Mouse (Mus musculus): ENCODE measurements at regions not wholly inside any gene's neighbourhood (a gene's known extent, or its start where the extent isn't known, plus 50 kb on each side); places are given as distances from the start of the nearest gene placed in this dataset.

GRCm38 (mm10) chr8:41532212-41532611, 115.3 kb upstream of the Frg1 start:
- H3K9me3 ChIP-seq (replicated peaks; ENCODE audit: low read length): no peaks in the 10 kb centered on the region
- no peaks in the 10 kb centered on the region for H3K36me3 ChIP-seq (replicated peaks in 1 of 2; ENCODE audit: control insufficient read depth in 1 of 2, insufficient read depth in 1 of 2, low read length in 1 of 2)
- dilution Hi-C loops (cut with MboI; ENCODE audit: extremely low pct_ligation_motif_present, extremely low pct_unique_long_range_greater_than_20kb, low sequenced_read_pairs) (no loop called here), in situ Hi-C loops (cut with MboI; ENCODE audit: low pct_ligation_motif_present, low pct_unique_long_range_greater_than_20kb, low sequenced_read_pairs) (no loop called here)
- no peaks in the 10 kb centered on the region for H3K79me2 ChIP-seq (replicated peaks; ENCODE audit: control insufficient read depth, extremely low read depth, insufficient read depth, poor library complexity, severe bottlenecking)
- H3K9ac ChIP-seq (ENCODE audit: insufficient read depth, low read depth): no peak overlapping the region
- peaks cover 0 to 4% of the 10 kb centered on the region in 2 experiments; a peak in 2 of 4 replicates for H3K4me1 ChIP-seq (ENCODE audit: control insufficient read depth in 1 of 2, insufficient read depth in 2 of 2)
- DNase-seq (ENCODE audit: extremely low read depth): no peak
- H3K27me3 ChIP-seq (replicated peaks): no peaks in the 10 kb centered on the region
- no peak overlapping the region for H3K4me3 ChIP-seq (replicated peaks in 1 of 3; ENCODE audit: low read depth in 2 of 3, low read length in 2 of 3, poor library complexity in 1 of 3)
- no peak overlapping the region for H3K27ac ChIP-seq (ENCODE audit: insufficient read depth, low read depth)
- H3K4me2 ChIP-seq (ENCODE audit: insufficient read depth, low read depth, poor library complexity, severe bottlenecking): no peak overlapping the region
- no peak for TF ChIP-seq USF1 (IDR thresholded peaks at IDR 0.05; ENCODE audit: low read depth, low read length)
- no peak for TF ChIP-seq USF2 (conservative IDR thresholded peaks at IDR 0.05; ENCODE audit: low read depth, low read length)
- TF ChIP-seq SIN3A (IDR thresholded peaks at IDR 0.05; ENCODE audit: low read length): no peak
- no peak for TF ChIP-seq ZC3H11A (IDR thresholded peaks at IDR 0.05; ENCODE audit: low read depth, low read length)
- no peak for TF ChIP-seq MAZ (IDR thresholded peaks at IDR 0.05; ENCODE audit: low read depth, low read length)
- TF ChIP-seq ZKSCAN1 (IDR thresholded peaks at IDR 0.05; ENCODE audit: borderline replicate concordance, low read depth, low read length): no peak
- no peak for TF ChIP-seq CTCF (conservative IDR thresholded peaks at IDR 0.05 in 1 of 2, IDR thresholded peaks at IDR 0.05 in 1 of 2; ENCODE audit: low read depth in 2 of 2, low read length in 2 of 2)
- no peak for TF ChIP-seq RAD21 (IDR thresholded peaks at IDR 0.05; ENCODE audit: low read depth, low read length)

GRCm38 (mm10) chr8:41529581-41529980, 112.7 kb upstream of the Frg1 start:
- in situ Hi-C loops (cut with MboI; ENCODE audit: low pct_ligation_motif_present, low pct_unique_long_range_greater_than_20kb, low sequenced_read_pairs) (no loop called here), dilution Hi-C loops (cut with MboI; ENCODE audit: extremely low pct_ligation_motif_present, extremely low pct_unique_long_range_greater_than_20kb, low sequenced_read_pairs) (no loop called here)
- no peak for TF ChIP-seq MXI1 (IDR thresholded peaks at IDR 0.05; ENCODE audit: low read depth, low read length)
- TF ChIP-seq ELF1 (IDR thresholded peaks at IDR 0.05; ENCODE audit: low read depth, low read length): no peak
- no peak for TF ChIP-seq HCFC1 (IDR thresholded peaks at IDR 0.05; ENCODE audit: low read depth, low read length)
- no peak for TF ChIP-seq POLR2AphosphoS2 (IDR thresholded peaks at IDR 0.05; ENCODE audit: low read depth, low read length)
- no peak for TF ChIP-seq MAZ (IDR thresholded peaks at IDR 0.05; ENCODE audit: low read depth, low read length)
- TF ChIP-seq ETS1 (conservative IDR thresholded peaks at IDR 0.05; ENCODE audit: low read depth, low read length): no peak
- TF ChIP-seq KAT2A (IDR thresholded peaks at IDR 0.05; ENCODE audit: insufficient replicate concordance, low read length): no peak
- TF ChIP-seq SIN3A (IDR thresholded peaks at IDR 0.05; ENCODE audit: low read length): no peak
- TF ChIP-seq RCOR1 (conservative IDR thresholded peaks at IDR 0.05; ENCODE audit: low read depth, low read length): no peak
- TF ChIP-seq IRF4 (IDR thresholded peaks at IDR 0.05; ENCODE audit: low read depth, low read length): no peak
- no peak for TF ChIP-seq JUN (IDR thresholded peaks at IDR 0.05; ENCODE audit: insufficient read depth, low read depth, low read length)
- TF ChIP-seq USF2 (conservative IDR thresholded peaks at IDR 0.05; ENCODE audit: low read depth, low read length): no peak
- no peak for TF ChIP-seq ZMIZ1 (IDR thresholded peaks at IDR 0.05; ENCODE audit: low read depth, low read length)
- no peak overlapping the region for H3K9ac ChIP-seq (ENCODE audit: insufficient read depth, low read depth)
- no peaks in the 10 kb centered on the region for H3K79me2 ChIP-seq (replicated peaks; ENCODE audit: control insufficient read depth, extremely low read depth, insufficient read depth, poor library complexity, severe bottlenecking)
- H3K4me2 ChIP-seq (ENCODE audit: insufficient read depth, low read depth, poor library complexity, severe bottlenecking): no peak overlapping the region
- no peak overlapping the region for H3K27ac ChIP-seq (ENCODE audit: insufficient read depth, low read depth)
- H3K27me3 ChIP-seq (replicated peaks): no peaks in the 10 kb centered on the region
- H3K36me3 ChIP-seq (replicated peaks in 1 of 2; ENCODE audit: control insufficient read depth in 1 of 2, insufficient read depth in 1 of 2, low read length in 1 of 2): no peaks in the 10 kb centered on the region
- no peaks in the 10 kb centered on the region for H3K9me3 ChIP-seq (replicated peaks; ENCODE audit: low read length)
- DNase-seq (ENCODE audit: extremely low read depth): no peak
- no peaks in the 10 kb centered on the region for H3K4me1 ChIP-seq (ENCODE audit: control insufficient read depth in 1 of 2, insufficient read depth in 2 of 2)
- H3K4me3 ChIP-seq (replicated peaks in 1 of 3; ENCODE audit: low read depth in 2 of 3, low read length in 2 of 3, poor library complexity in 1 of 3): no peak overlapping the region

Data from CH12.LX (cell line).